Mouse (Mus musculus): ENCODE data around the gene Sgsm1.

- no peak for TF ChIP-seq CTCF (IDR thresholded peaks at IDR 0.05; ENCODE audit: insufficient read depth, low read length)
- TF ChIP-seq POLR2A (IDR thresholded peaks at IDR 0.05; ENCODE audit: borderline replicate concordance, extremely low read depth, low read depth, low read length): no peak
Observed at GRCm38 (mm10) chr5:113214455-113214854, 96.1 kb downstream of the Sgsm1 start.
